Mouse (Mus musculus): ENCODE data around the gene Tpx2. TPM values are rescaled to one million over a fixed set of nuclear protein-coding genes. Genes with fewer than 3 reads are reported as not detected.
A peak's percentile ranks its signal among the peaks of the same experiment; 100 is the strongest.

Gene Tpx2
- polyA plus RNA-seq (2014; fragmentation: Nextera tagmentation; extraction: Ambion mirVana), result 70.1 and 81.5 TPM in 2 replicates

DNA sequence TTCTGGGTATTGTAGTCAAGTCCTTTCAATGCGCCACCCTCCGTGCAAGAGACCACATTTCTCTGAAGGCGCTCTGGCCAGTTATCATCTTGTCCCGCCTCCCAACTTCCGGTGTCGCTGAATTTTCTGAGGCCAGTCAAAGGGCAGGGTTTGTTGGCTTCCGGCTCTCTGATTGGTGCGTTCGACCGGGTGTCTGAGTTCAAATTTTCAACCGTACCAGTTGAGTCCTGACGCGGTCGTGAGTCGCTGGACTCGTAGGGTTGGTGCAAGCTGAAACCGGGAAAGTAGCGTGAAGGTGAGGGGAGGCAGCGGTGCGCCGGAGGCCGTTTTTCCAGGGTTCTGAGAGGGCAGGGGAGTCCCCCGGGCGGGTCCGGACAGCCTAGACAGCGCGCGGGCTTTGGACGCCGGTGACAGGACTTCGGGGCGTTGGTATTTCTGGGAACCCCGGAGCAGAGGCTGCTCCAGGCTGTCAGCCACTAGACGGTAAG is at the start of gene Tpx2:
Gene Tpx2 (plus strand): TSS at position 150 of the 488 bp plus-strand sequence.
- peak within 1 kb of the TSS; percentile 63 for H3K27ac ChIP-seq (ENCODE audit: low read depth, low read length)
- 0 out of 2 replicates have a peak, but pooled peaks cover 4% of the 10 kb centered on the region for H3K36me3 ChIP-seq (ENCODE audit: control insufficient read depth, insufficient read depth, low read length)
- peak within 1 kb of the TSS; percentile 67 for H3K9ac ChIP-seq (ENCODE audit: low read length)
- peaks cover 13% of the 10 kb centered on the region; the same call in 1 of the 2 replicates for H3K4me1 ChIP-seq (ENCODE audit: control insufficient read depth, insufficient read depth, low read length)
- H3K27me3 ChIP-seq (replicated peaks; ENCODE audit: control insufficient read depth, insufficient read depth, low read length), result no peaks in the 10 kb centered on the region
- peak; percentile 98 for ATAC-seq
- WGBS, result under 1% methylated on average over 34 of the region's 34 CpGs
- peak within 1 kb of the TSS; percentile 66 for H3K4me2 ChIP-seq (ENCODE audit: low read length)
- no peaks in the 10 kb centered on the region for H3K9me3 ChIP-seq (replicated peaks; ENCODE audit: control insufficient read depth, low read length)
- DNase-seq (ENCODE audit: low spot score), result peak; percentile 100
- peak within 1 kb of the TSS; percentile 72 for H3K4me3 ChIP-seq (ENCODE audit: low read depth, low read length)

DNA sequence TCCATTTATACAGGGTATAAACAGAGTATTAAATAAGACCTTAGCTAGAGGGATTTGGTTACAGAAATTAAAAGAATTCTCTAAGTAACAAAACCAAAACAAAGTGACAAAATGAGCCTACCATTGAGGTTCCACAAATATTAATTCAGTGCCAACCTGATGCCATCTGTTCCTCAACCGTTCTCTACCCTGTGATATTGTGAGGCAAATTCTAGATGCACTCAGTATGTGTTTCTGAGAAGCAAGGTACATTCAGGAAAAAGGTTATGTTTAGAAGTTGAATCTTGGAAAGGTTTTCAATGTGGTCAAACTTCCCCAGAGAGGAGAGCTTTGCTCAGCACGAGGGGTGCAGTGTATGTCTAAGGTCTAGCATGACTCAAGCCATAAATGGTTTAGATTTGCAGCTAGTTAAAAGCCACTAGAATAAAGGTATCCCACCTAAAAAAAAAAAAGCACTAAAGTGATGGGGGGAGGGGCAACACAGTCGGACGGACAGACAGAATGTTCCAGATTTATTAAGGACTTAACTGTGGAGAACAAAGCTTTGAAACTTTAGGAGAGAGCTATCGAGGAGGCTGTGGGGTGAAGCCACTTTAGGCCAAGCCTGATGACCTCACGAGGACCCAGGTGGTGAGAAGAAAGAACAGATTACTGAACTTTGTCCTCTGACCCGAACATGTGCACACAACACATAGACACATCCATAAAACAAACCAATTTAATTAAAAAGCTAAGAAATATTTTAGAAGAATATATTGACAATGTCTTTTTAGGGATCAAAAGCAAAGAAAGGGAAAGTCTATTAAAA is 47.6 kb upstream of the Tpx2 start:
- no peaks in the 10 kb centered on the region for H3K9me3 ChIP-seq (replicated peaks; ENCODE audit: control insufficient read depth, low read length)
- H3K4me1 ChIP-seq (ENCODE audit: control insufficient read depth, insufficient read depth, low read length), result peaks cover 9% of the 10 kb centered on the region
- 74% methylated on average over 7 of the region's 7 CpGs for WGBS
- no peak overlapping the region for H3K4me2 ChIP-seq (ENCODE audit: low read length)
- no peak overlapping the region for H3K27ac ChIP-seq (ENCODE audit: low read depth, low read length)
- no peak overlapping the region for H3K9ac ChIP-seq (ENCODE audit: low read length)
- no peaks in the 10 kb centered on the region for H3K27me3 ChIP-seq (replicated peaks; ENCODE audit: control insufficient read depth, insufficient read depth, low read length)
- ATAC-seq (no peak), DNase-seq (ENCODE audit: low spot score) (no peak)
- no peaks in the 10 kb centered on the region for H3K36me3 ChIP-seq (ENCODE audit: control insufficient read depth, insufficient read depth, low read length)
- H3K4me3 ChIP-seq (ENCODE audit: low read depth, low read length), result no peak overlapping the region

DNA sequence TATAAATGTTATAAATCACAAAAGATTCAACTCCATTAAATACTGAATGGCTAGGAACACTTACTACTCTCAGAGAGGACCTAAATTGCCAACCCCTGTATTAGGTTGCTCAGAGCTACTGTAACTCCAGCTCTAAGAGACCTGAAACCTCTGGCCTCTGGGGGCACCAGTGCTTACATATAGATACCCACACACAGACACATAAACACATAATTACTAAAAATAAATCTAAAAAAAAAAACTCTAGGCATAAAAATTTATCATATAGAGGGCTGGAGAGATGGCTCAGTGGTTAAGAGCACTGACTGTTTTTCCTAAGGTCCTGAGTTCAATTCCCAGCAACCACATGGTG is 47.0 kb upstream of the Tpx2 start:
- DNase-seq (ENCODE audit: low spot score), result no peak
- Histone ChIP-seq H3K4me2 (ENCODE audit: low read length) (no peak overlapping the region), H3K4me3 (ENCODE audit: low read depth, low read length) (no peak overlapping the region), H3K4me1 (ENCODE audit: control insufficient read depth, insufficient read depth, low read length) (peaks cover 9% of the 10 kb centered on the region), H3K9me3 (replicated peaks; ENCODE audit: control insufficient read depth, low read length) (no peaks in the 10 kb centered on the region), H3K36me3 (ENCODE audit: control insufficient read depth, insufficient read depth, low read length) (no peaks in the 10 kb centered on the region), H3K9ac (ENCODE audit: low read length) (no peak overlapping the region), H3K27ac (ENCODE audit: low read depth, low read length) (no peak overlapping the region), H3K27me3 (replicated peaks; ENCODE audit: control insufficient read depth, insufficient read depth, low read length) (no peaks in the 10 kb centered on the region)
- ATAC-seq, result no peak

GRCm38 (mm10) chr2:152802303-152802702 is 45.5 kb upstream of the Tpx2 start:
- H3K9ac ChIP-seq (ENCODE audit: low read length), result no peak overlapping the region
- 88% methylated on average over 10 of the region's 10 CpGs for WGBS
- 0 out of 2 replicates have a peak, but pooled peaks cover 3% of the 10 kb centered on the region for H3K36me3 ChIP-seq (ENCODE audit: control insufficient read depth, insufficient read depth, low read length)
- H3K9me3 ChIP-seq (replicated peaks; ENCODE audit: control insufficient read depth, low read length), result no peaks in the 10 kb centered on the region
- DNase-seq (ENCODE audit: low spot score) (no peak), ATAC-seq (no peak)
- H3K4me1 ChIP-seq (ENCODE audit: control insufficient read depth, insufficient read depth, low read length), result peaks cover 9% of the 10 kb centered on the region
- no peak overlapping the region for H3K4me2 ChIP-seq (ENCODE audit: low read length)
- no peak overlapping the region for H3K4me3 ChIP-seq (ENCODE audit: low read depth, low read length)
- no peak overlapping the region for H3K27ac ChIP-seq (ENCODE audit: low read depth, low read length)
- H3K27me3 ChIP-seq (replicated peaks; ENCODE audit: control insufficient read depth, insufficient read depth, low read length), result no peaks in the 10 kb centered on the region

GRCm38 (mm10) chr2:152803081-152803480 is 44.7 kb upstream of the Tpx2 start:
- peaks cover 9% of the 10 kb centered on the region for H3K4me1 ChIP-seq (ENCODE audit: control insufficient read depth, insufficient read depth, low read length)
- no peaks in the 10 kb centered on the region for H3K27me3 ChIP-seq (replicated peaks; ENCODE audit: control insufficient read depth, insufficient read depth, low read length)
- no peak overlapping the region for H3K4me3 ChIP-seq (ENCODE audit: low read depth, low read length)
- WGBS, result 82% methylated on average over 5 of the region's 5 CpGs
- H3K36me3 ChIP-seq (ENCODE audit: control insufficient read depth, insufficient read depth, low read length), result 0 out of 2 replicates have a peak, but pooled peaks cover 3% of the 10 kb centered on the region
- no peak overlapping the region for H3K27ac ChIP-seq (ENCODE audit: low read depth, low read length)
- no peaks in the 10 kb centered on the region for H3K9me3 ChIP-seq (replicated peaks; ENCODE audit: control insufficient read depth, low read length)
- H3K9ac ChIP-seq (ENCODE audit: low read length), result no peak overlapping the region
- ATAC-seq (no peak), DNase-seq (ENCODE audit: low spot score) (no peak)
- no peak overlapping the region for H3K4me2 ChIP-seq (ENCODE audit: low read length)

DNA sequence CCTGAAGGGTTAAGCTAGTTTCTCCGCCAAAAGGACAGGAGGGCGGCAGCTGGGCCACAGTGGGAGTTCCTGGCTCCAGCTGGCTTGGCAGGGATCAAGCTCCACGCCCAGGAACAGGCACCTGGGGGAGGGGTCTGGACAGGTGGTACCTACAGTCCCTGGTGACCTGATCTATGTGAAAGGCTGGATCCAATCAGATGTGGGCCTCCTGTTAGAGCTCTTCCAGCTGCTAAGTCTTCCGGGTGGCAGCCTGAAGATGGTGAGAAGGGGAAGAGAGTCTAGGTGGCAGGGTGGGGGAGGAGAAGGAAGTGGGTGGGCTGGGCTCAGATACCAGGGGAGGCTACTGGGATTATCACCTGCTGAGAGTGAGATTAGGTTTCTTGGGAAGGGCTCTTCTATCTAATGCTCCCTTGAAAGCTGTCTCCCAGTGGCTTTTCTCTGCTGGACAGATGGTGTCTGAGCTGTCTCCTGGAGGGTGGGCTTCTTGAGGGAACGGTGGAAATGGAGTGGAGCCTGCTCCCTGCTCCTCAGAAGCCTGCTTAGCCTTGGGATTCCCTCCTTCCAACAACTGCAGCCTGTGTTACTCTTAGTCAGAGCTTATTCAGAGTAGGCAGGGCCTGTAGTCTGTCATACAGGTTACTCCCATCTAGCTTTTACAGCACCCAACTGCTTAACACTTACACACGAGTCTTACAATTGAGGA is 43.2 kb upstream of the Tpx2 start:
- H3K4me1 ChIP-seq (ENCODE audit: control insufficient read depth, insufficient read depth, low read length), result peaks cover 9% of the 10 kb centered on the region
- H3K36me3 ChIP-seq (ENCODE audit: control insufficient read depth, insufficient read depth, low read length), result 0 out of 2 replicates have a peak, but pooled peaks cover 3% of the 10 kb centered on the region
- no peaks in the 10 kb centered on the region for H3K9me3 ChIP-seq (replicated peaks; ENCODE audit: control insufficient read depth, low read length)
- DNase-seq (ENCODE audit: low spot score) (peak; percentile 42), ATAC-seq (peak; percentile 60)
- no peaks in the 10 kb centered on the region for H3K27me3 ChIP-seq (replicated peaks; ENCODE audit: control insufficient read depth, insufficient read depth, low read length)
- 5% methylated on average over 6 of the region's 6 CpGs for WGBS
- no peak overlapping the region for H3K4me3 ChIP-seq (ENCODE audit: low read depth, low read length)
- 0 out of 2 replicates have a peak overlapping the region, but pooled peaks have one; percentile 13 for H3K9ac ChIP-seq (ENCODE audit: low read length)
- no peak overlapping the region for H3K4me2 ChIP-seq (ENCODE audit: low read length)
- H3K27ac ChIP-seq (ENCODE audit: low read depth, low read length), result no peak overlapping the region

- no peak overlapping the region for H3K4me3 ChIP-seq (ENCODE audit: low read depth, low read length)
- no peak overlapping the region for H3K27ac ChIP-seq (ENCODE audit: low read depth, low read length)
- H3K9ac ChIP-seq (ENCODE audit: low read length), result no peak overlapping the region
- H3K27me3 ChIP-seq (replicated peaks; ENCODE audit: control insufficient read depth, insufficient read depth, low read length), result no peaks in the 10 kb centered on the region
- DNase-seq (ENCODE audit: low spot score) (no peak), ATAC-seq (no peak)
- WGBS, result 35% methylated on average over 5 of the region's 5 CpGs
- H3K4me2 ChIP-seq (ENCODE audit: low read length), result no peak overlapping the region
- H3K36me3 ChIP-seq (ENCODE audit: control insufficient read depth, insufficient read depth, low read length), result 0 out of 2 replicates have a peak, but pooled peaks cover 3% of the 10 kb centered on the region
- no peaks in the 10 kb centered on the region for H3K9me3 ChIP-seq (replicated peaks; ENCODE audit: control insufficient read depth, low read length)
- H3K4me1 ChIP-seq (ENCODE audit: control insufficient read depth, insufficient read depth, low read length), result peaks cover 9% of the 10 kb centered on the region
Measured at GRCm38 (mm10) chr2:152805111-152805490, 42.7 kb upstream of the Tpx2 start.

DNA sequence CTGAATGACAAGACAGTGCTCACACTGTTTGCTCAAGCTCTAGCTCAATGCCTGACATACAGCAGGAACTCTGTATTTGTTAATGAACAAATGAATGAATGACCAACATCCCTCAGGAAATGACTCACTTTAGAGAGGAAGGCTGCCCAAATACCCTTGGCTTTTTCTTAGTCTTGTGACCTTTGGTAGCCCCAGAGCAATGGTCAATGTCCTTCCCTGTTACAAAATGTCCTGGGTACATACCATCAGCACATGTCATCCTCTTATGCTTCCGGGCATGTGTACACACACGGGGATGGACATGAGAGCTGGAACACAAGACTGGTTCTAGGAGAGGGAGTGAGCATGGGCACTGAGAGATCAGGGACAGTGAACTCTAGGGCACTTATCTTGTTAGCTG is 41.7 kb upstream of the Tpx2 start:
- WGBS, result 91% methylated on average over 2 of the region's 2 CpGs
- Histone ChIP-seq H3K27me3 (replicated peaks; ENCODE audit: control insufficient read depth, insufficient read depth, low read length) (no peaks in the 10 kb centered on the region), H3K36me3 (ENCODE audit: control insufficient read depth, insufficient read depth, low read length) (0 out of 2 replicates have a peak, but pooled peaks cover 3% of the 10 kb centered on the region), H3K4me1 (ENCODE audit: control insufficient read depth, insufficient read depth, low read length) (peaks cover 9% of the 10 kb centered on the region), H3K4me3 (ENCODE audit: low read depth, low read length) (no peak overlapping the region), H3K9ac (ENCODE audit: low read length) (no peak overlapping the region), H3K27ac (ENCODE audit: low read depth, low read length) (no peak overlapping the region), H3K9me3 (replicated peaks; ENCODE audit: control insufficient read depth, low read length) (no peaks in the 10 kb centered on the region), H3K4me2 (ENCODE audit: low read length) (no peak overlapping the region)
- ATAC-seq, result no peak
- DNase-seq (ENCODE audit: low spot score), result no peak

Measured in forebrain, embryonic 14.5 days (tissue).